Mouse (Mus musculus) G1E (cell line): ENCODE results near the gene Ndufa11.

Experiments used
- CTCF ChIP-seq: IDR thresholded peaks from 2 replicates; pipeline ENCODE4 v1.5.1; 2012; ENCODE audit warnings: low read depth, low read length, inconsistent platforms, mixed read lengths
- POLR2AphosphoS5 ChIP-seq: IDR thresholded peaks from 2 replicates; pipeline ENCODE4 v1.6.1; 2012; ENCODE audit warnings: low read depth, low read length, inconsistent platforms; ENCODE audit not compliant: insufficient replicate concordance

DNA sequence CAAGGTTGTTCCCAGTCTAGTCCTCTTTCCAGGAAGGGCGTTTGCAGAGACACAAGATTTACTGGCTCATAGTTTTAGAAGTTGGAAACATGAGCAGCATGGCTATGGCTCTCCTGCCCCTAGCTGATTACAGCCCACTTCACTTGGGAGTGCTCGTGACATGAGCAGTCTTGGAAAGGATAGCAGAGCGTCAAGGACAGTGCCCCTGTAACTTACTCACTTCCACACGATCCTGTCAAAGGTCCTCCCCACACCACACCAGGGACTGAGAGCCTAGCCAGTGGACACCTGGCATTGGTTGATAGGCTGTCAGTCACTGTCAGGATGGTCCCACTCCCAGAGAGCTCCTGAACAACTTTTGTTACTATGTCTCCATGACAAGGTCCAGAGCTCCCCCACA, 14.5 kb upstream of the Ndufa11 start:
- TF ChIP-seq CTCF (no peak), POLR2AphosphoS5 (no peak)
